Mouse (Mus musculus): ENCODE results near the gene Miip. TPM values are rescaled to one million over a fixed set of nuclear protein-coding genes. Genes with fewer than 3 reads are reported as not detected.
"Not testable (repeated sequence)": the region's sequence is repeated elsewhere in the genome, so short reads cannot be mapped to it uniquely, and the experiment has no call there.

Miip gene
- polyA plus RNA-seq, 1 experiment from 2014 or later, result 38.1 TPM

- H3K27me3 ChIP-seq (replicated peaks; ENCODE audit: control insufficient read depth, insufficient read depth, low read length), result no peaks in the 10 kb centered on the region
- H3K9ac ChIP-seq (ENCODE audit: low read depth, low read length), result no peak overlapping the region
- H3K36me3 ChIP-seq (ENCODE audit: control insufficient read depth, insufficient read depth, low read length), result peaks cover 42% of the 10 kb centered on the region
- no peak overlapping the region for H3K27ac ChIP-seq (ENCODE audit: low read length)
- no peaks in the 10 kb centered on the region for H3K4me1 ChIP-seq (ENCODE audit: control insufficient read depth, insufficient read depth, low read length)
- WGBS, result 55% methylated on average over 5 of the region's 5 CpGs
- H3K4me2 ChIP-seq (ENCODE audit: low read depth, low read length), result no peak overlapping the region
- no peak overlapping the region for H3K4me3 ChIP-seq (ENCODE audit: low read length)
- no peak for ATAC-seq
- no peaks in the 10 kb centered on the region for H3K9me3 ChIP-seq (ENCODE audit: control insufficient read depth, low read length)
These were observed 11.2 kb upstream of the Miip start for GRCm38 (mm10) chr4:147879865-147880264.

DNA sequence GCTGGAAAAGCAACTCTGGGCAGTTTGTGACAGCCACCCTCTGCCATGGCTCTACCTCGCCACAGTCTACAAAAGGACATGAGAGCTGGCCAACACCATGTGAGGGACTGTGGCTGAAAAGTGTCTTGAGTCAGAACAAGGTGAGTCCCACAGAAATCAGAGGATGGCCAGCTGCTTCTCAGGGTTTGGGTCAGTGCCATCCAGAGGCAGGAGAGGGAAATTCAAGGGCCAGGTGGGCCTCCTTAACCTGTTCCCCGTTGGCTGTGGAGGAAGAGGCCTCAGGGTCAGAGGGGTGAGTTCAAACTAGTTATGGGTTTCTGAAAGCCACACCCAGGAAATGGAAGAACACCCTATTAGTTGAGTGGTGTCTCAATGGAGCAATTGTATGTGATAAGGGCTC lies 10.8 kb upstream of the Miip start:
- Histone ChIP-seq H3K9ac (ENCODE audit: low read depth, low read length) (no peak overlapping the region), H3K4me2 (ENCODE audit: low read depth, low read length) (no peak overlapping the region), H3K27me3 (replicated peaks; ENCODE audit: control insufficient read depth, insufficient read depth, low read length) (no peaks in the 10 kb centered on the region), H3K4me3 (ENCODE audit: low read length) (no peak overlapping the region), H3K9me3 (ENCODE audit: control insufficient read depth, low read length) (no peaks in the 10 kb centered on the region), H3K4me1 (ENCODE audit: control insufficient read depth, insufficient read depth, low read length) (no peaks in the 10 kb centered on the region), H3K27ac (ENCODE audit: low read length) (no peak overlapping the region), H3K36me3 (ENCODE audit: control insufficient read depth, insufficient read depth, low read length) (peaks cover 44% of the 10 kb centered on the region)
- peak; percentile 12; the same call in 1 of the 2 replicates for ATAC-seq
- 77% methylated on average over 2 of the region's 2 CpGs for WGBS

- Histone ChIP-seq H3K9me3 (ENCODE audit: control insufficient read depth, low read length) (no peaks in the 10 kb centered on the region), H3K4me1 (ENCODE audit: control insufficient read depth, insufficient read depth, low read length) (no peaks in the 10 kb centered on the region), H3K27me3 (replicated peaks; ENCODE audit: control insufficient read depth, insufficient read depth, low read length) (no peaks in the 10 kb centered on the region), H3K27ac (ENCODE audit: low read length) (no peak overlapping the region), H3K4me3 (ENCODE audit: low read length) (no peak overlapping the region), H3K9ac (ENCODE audit: low read depth, low read length) (no peak overlapping the region), H3K4me2 (ENCODE audit: low read depth, low read length) (no peak overlapping the region), H3K36me3 (ENCODE audit: control insufficient read depth, insufficient read depth, low read length) (peaks cover 47% of the 10 kb centered on the region)
- ATAC-seq, result no peak
- 97% methylated on average over 9 of the region's 9 CpGs for WGBS
These were observed 9.9 kb upstream of the Miip start for GRCm38 (mm10) chr4:147878537-147878936.

DNA sequence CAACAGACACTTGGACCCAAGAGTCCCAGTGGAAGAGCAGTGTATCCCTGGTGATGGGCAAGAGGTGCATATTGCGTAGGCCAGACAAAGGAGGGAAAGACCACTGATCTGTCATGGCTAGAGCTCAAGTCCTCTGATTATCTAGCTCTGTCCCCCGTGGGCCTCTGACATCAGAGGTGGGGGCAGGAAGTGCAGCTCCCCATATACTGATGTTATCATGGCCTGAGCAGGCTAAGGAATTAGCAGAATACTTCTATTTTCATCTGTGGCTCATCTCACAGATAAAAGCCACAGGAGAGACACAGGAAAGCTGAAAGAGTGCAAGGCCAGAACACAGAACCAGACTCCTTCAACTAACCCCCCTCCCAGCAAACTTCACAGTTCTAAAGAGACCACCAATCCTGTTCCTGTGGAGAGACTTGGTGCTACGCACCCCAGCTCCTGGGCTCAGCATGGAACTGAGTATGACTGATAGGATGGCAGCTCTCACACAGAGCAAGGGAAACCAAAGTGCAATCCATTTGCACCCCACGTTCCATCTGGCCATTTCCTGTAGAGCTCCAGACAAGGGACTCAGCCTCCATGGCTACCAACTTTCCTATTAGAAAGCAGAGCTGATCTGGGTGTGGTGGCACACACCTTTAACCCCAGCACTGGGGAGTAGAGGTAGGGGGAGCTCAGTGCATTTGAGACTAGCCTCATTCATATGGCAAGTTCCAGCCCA lies 7.4 kb upstream of the Miip start:
- Histone ChIP-seq H3K9ac (ENCODE audit: low read depth, low read length) (no peak overlapping the region), H3K36me3 (ENCODE audit: control insufficient read depth, insufficient read depth, low read length) (peaks cover 44% of the 10 kb centered on the region), H3K4me1 (ENCODE audit: control insufficient read depth, insufficient read depth, low read length) (no peaks in the 10 kb centered on the region), H3K27ac (ENCODE audit: low read length) (no peak overlapping the region), H3K9me3 (ENCODE audit: control insufficient read depth, low read length) (no peaks in the 10 kb centered on the region), H3K4me3 (ENCODE audit: low read length) (no peak overlapping the region), H3K4me2 (ENCODE audit: low read depth, low read length) (no peak overlapping the region), H3K27me3 (replicated peaks; ENCODE audit: control insufficient read depth, insufficient read depth, low read length) (no peaks in the 10 kb centered on the region)
- WGBS, result 83% methylated on average over 4 of the region's 4 CpGs
- no peak for ATAC-seq

- Histone ChIP-seq H3K4me3 (ENCODE audit: low read length) (peak overlapping the region; percentile 90), H3K9me3 (ENCODE audit: control insufficient read depth, low read length) (no peaks in the 10 kb centered on the region), H3K27me3 (replicated peaks; ENCODE audit: control insufficient read depth, insufficient read depth, low read length) (no peaks in the 10 kb centered on the region), H3K9ac (ENCODE audit: low read depth, low read length) (peak overlapping the region; percentile 70), H3K4me1 (ENCODE audit: control insufficient read depth, insufficient read depth, low read length) (peaks cover 15% of the 10 kb centered on the region), H3K4me2 (ENCODE audit: low read depth, low read length) (peak overlapping the region; percentile 78), H3K36me3 (ENCODE audit: control insufficient read depth, insufficient read depth, low read length) (peaks cover 32% of the 10 kb centered on the region), H3K27ac (ENCODE audit: low read length) (peak overlapping the region; percentile 69)
- no peak for ATAC-seq
- 14% methylated on average over 5 of the region's 5 CpGs for WGBS
These were observed 622 bp upstream of the Miip start for GRCm38 (mm10) chr4:147869238-147869637.

- Histone ChIP-seq H3K4me1 (ENCODE audit: control insufficient read depth, insufficient read depth, low read length) (peaks cover 15% of the 10 kb centered on the region), H3K9me3 (ENCODE audit: control insufficient read depth, low read length) (no peaks in the 10 kb centered on the region), H3K9ac (ENCODE audit: low read depth, low read length) (peak overlapping the region; percentile 91), H3K36me3 (ENCODE audit: control insufficient read depth, insufficient read depth, low read length) (peaks cover 24% of the 10 kb centered on the region; the same call in 1 of the 2 replicates), H3K27me3 (replicated peaks; ENCODE audit: control insufficient read depth, insufficient read depth, low read length) (no peaks in the 10 kb centered on the region), H3K27ac (ENCODE audit: low read length) (peak overlapping the region; percentile 83), H3K4me2 (ENCODE audit: low read depth, low read length) (peak overlapping the region; percentile 67), H3K4me3 (ENCODE audit: low read length) (peak overlapping the region; percentile 90)
- peak; percentile 29 for ATAC-seq
- 3% methylated on average over 22 of the region's 22 CpGs for WGBS
These were observed 810 bp downstream of the Miip start for GRCm38 (mm10) chr4:147867563-147868449.

GRCm38 (mm10) chr4:147866793-147867192 lies 1.8 kb downstream of the Miip start:
- Histone ChIP-seq H3K4me1 (ENCODE audit: control insufficient read depth, insufficient read depth, low read length) (peaks cover 15% of the 10 kb centered on the region), H3K36me3 (ENCODE audit: control insufficient read depth, insufficient read depth, low read length) (peaks cover 27% of the 10 kb centered on the region)
- H3K27ac ChIP-seq (ENCODE audit: low read length); H3K4me2 ChIP-seq (ENCODE audit: low read depth, low read length); H3K9me3 ChIP-seq (ENCODE audit: control insufficient read depth, low read length); H3K9ac ChIP-seq (ENCODE audit: low read depth, low read length); H3K27me3 ChIP-seq (replicated peaks; ENCODE audit: control insufficient read depth, insufficient read depth, low read length); ATAC-seq; H3K4me3 ChIP-seq (ENCODE audit: low read length): not testable (repeated sequence)
- WGBS, result 37% methylated on average over 3 of the region's 3 CpGs

DNA sequence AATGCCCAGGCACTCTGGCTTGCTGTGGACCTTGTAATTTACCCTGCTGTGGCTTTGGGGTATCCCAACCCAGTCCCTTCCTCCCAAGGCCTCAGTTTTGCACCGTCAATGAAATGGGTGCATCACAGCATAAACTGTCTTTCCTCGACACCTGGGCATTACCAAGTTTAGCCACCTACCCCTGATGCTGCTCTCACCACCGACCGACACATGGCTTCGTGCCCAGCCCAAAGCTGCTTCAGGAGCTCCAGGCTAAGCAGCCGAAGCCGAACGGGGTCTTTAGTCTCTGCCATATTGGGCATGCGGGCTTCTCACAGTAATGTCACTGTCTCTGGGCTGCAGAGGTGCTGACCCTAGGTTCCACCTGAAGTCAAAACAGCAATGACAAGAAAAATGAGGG lies 2.6 kb downstream of the Miip start:
- peaks cover 30% of the 10 kb centered on the region for H3K36me3 ChIP-seq (ENCODE audit: control insufficient read depth, insufficient read depth, low read length)

DNA sequence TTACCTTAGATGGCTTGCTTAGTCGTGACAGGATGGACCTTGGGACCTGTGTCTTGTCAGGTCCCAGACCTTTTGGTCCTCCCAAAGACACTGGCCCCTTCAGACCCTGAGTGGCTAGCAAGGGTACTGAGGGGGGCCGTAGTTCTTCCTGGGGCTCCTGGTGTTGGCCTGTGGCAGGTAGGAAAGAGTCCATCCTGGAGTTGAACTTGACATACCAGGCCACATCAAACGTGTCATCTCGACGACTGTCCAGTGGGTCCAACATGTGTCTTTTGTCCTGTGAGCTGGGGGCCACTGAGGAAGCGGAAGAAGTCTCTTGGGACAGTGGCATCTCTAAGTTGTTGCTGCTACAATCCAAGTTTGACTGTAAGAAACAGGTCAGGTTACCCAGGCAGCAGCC lies 3.0 kb downstream of the Miip start:
- H3K9me3 ChIP-seq (ENCODE audit: control insufficient read depth, low read length), result no peaks in the 10 kb centered on the region
- H3K36me3 ChIP-seq (ENCODE audit: control insufficient read depth, insufficient read depth, low read length), result peaks cover 28% of the 10 kb centered on the region
- H3K4me2 ChIP-seq (ENCODE audit: low read depth, low read length), result no peak overlapping the region
- H3K27ac ChIP-seq (ENCODE audit: low read length), result no peak overlapping the region
- H3K9ac ChIP-seq (ENCODE audit: low read depth, low read length), result no peak overlapping the region
- H3K4me3 ChIP-seq (ENCODE audit: low read length), result no peak overlapping the region
- H3K27me3 ChIP-seq (replicated peaks; ENCODE audit: control insufficient read depth, insufficient read depth, low read length), result no peaks in the 10 kb centered on the region
- H3K4me1 ChIP-seq (ENCODE audit: control insufficient read depth, insufficient read depth, low read length), result peaks cover 15% of the 10 kb centered on the region
- 95% methylated on average over 6 of the region's 6 CpGs for WGBS
- ATAC-seq, result no peak

More for the DNA sequence above, 2.6 kb downstream of the Miip start:
- WGBS, result 95% methylated on average over 9 of the region's 9 CpGs
- H3K4me3 ChIP-seq (ENCODE audit: low read length), result no peak overlapping the region
- H3K9ac ChIP-seq (ENCODE audit: low read depth, low read length), result no peak overlapping the region
- ATAC-seq, result no peak
- H3K4me1 ChIP-seq (ENCODE audit: control insufficient read depth, insufficient read depth, low read length), result peaks cover 15% of the 10 kb centered on the region
- H3K4me2 ChIP-seq (ENCODE audit: low read depth, low read length), result no peak overlapping the region
- no peak overlapping the region for H3K27ac ChIP-seq (ENCODE audit: low read length)
- no peaks in the 10 kb centered on the region for H3K27me3 ChIP-seq (replicated peaks; ENCODE audit: control insufficient read depth, insufficient read depth, low read length)
- H3K9me3 ChIP-seq (ENCODE audit: control insufficient read depth, low read length), result no peaks in the 10 kb centered on the region
